Mouse (Mus musculus) heart, adult 2 months (tissue): Measurements from ENCODE around the gene E030025P04Rik.

ENCODE experiments used
- CTCF ChIP-seq: fragments of 200-600 bp; IDR thresholded peaks from 2 replicates; pipeline ENCODE4 v1.8.1; 2022; ENCODE audit warnings: antibody characterized with exemption, mild to moderate bottlenecking, moderate library complexity
- EP300 ChIP-seq: fragments of 200-500 bp; IDR thresholded peaks from 2 replicates; pipeline ENCODE4 v1.6.1; 2011; ENCODE audit warnings: low read depth, low read length, control low read depth; ENCODE audit not compliant: insufficient read depth
- POLR2A ChIP-seq: fragments of 200-500 bp; IDR thresholded peaks from 2 replicates; pipeline ENCODE4 v1.6.1; 2011; ENCODE audit warnings: mild to moderate bottlenecking, low read depth, low read length, control low read depth; ENCODE audit not compliant: insufficient read depth

DNA sequence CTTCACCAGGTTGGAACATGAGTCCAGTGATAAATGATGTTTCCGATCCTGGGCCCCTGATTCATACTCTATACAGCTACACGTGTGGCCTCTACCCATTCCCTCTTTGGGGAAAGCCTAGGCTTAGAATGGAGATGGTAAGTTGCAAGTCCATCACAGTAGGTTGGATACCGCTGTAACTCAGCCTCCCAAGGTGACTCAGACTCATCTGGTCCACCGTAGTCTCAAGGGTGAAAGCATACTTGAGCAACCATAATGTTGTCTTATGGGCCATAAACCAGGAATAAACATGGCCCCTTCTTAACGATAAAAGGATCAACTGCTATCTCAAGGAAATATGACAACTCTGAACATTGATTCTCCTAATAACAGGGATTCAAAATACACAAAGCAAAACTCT lies 44.1 kb upstream of the E030025P04Rik start:
- TF ChIP-seq CTCF = no peak
- no peak for TF ChIP-seq POLR2A
- no peak for TF ChIP-seq EP300
